Mouse (Mus musculus) forebrain, embryonic 14.5 days (tissue): ENCODE measurements around the gene Dpysl5. TPM values are rescaled to one million over a fixed set of nuclear protein-coding genes. Genes with fewer than 3 reads are reported as not detected.

Experiments
- ATAC-seq: fragments of 200-750 bp; cut with Nextera tagmentation; 2 replicates; pipeline ENCODE4 v1.8.0; 2017; ENCODE audit warnings: mild to moderate bottlenecking, moderate library complexity
- DNase-seq: peaks from one replicate; pipeline ENCODE4 v3.0.0-alpha.2; 2015; ENCODE audit warnings: low spot score
- H3K27ac ChIP-seq: fragments of 300-500 bp; sonication (generic); 2 replicates; pipeline ENCODE4 v1.5.1; 2014; ENCODE audit warnings: low read depth, mild to moderate bottlenecking, control low read depth, low read length, moderate library complexity
- H3K27me3 ChIP-seq: fragments of 300-500 bp; sonication (generic); replicated peaks from 2 replicates; pipeline ENCODE4 v1.6.1; 2014; ENCODE audit warnings: low read length, control low read depth, mixed read lengths; ENCODE audit not compliant: control insufficient read depth, insufficient read depth
- H3K36me3 ChIP-seq: fragments of 300-500 bp; sonication (generic); 2 replicates; pipeline ENCODE4 v1.6.1; 2014; ENCODE audit warnings: low read length, control low read depth; ENCODE audit not compliant: control insufficient read depth, insufficient read depth
- H3K4me1 ChIP-seq: fragments of 300-500 bp; sonication (generic); 2 replicates; pipeline ENCODE4 v1.6.1; 2014; ENCODE audit warnings: antibody characterized with exemption, low read length, control low read depth; ENCODE audit not compliant: control insufficient read depth, insufficient read depth
- H3K4me2 ChIP-seq: fragments of 300-500 bp; sonication (generic); 2 replicates; pipeline ENCODE4 v1.6.1; 2014; ENCODE audit warnings: mild to moderate bottlenecking, control low read depth, low read length
- H3K4me3 ChIP-seq: fragments of 300-500 bp; sonication (generic); 2 replicates; pipeline ENCODE4 v1.5.1; 2014; ENCODE audit warnings: low read depth, low read length, control low read depth
- H3K9ac ChIP-seq: fragments of 300-500 bp; sonication (generic); 2 replicates; pipeline ENCODE4 v1.6.1; 2014; ENCODE audit warnings: mild to moderate bottlenecking, low read length, control low read depth, moderate library complexity
- H3K9me3 ChIP-seq: fragments of 300-500 bp; sonication (generic); replicated peaks from 2 replicates; pipeline ENCODE4 v1.6.1; 2016; ENCODE audit warnings: low read length, control low read depth, mixed read lengths; ENCODE audit not compliant: control insufficient read depth
- WGBS: fragments of 180-500 bp; shearing (Covaris S2); extraction: QIAGEN DNeasy Blood & Tissue Kit; methylation state at CpG from one replicate; pipeline ENCODE4 v1.1.7; 2014; 5-methylcytosine and 5-hydroxymethylcytosine counted together
- polyA plus RNA-seq: library from polyadenylated mRNA; unstranded; fragments of >200 nt; fragmentation: Nextera tagmentation; extraction: Ambion mirVana; gene quantifications from 2 replicates; pipeline ENCODE4 v1.2.1, GENCODE M21; 2014

The Dpysl5 gene
- polyA plus RNA-seq, 1 experiment from 2014 or later, result 152 TPM

DNA sequence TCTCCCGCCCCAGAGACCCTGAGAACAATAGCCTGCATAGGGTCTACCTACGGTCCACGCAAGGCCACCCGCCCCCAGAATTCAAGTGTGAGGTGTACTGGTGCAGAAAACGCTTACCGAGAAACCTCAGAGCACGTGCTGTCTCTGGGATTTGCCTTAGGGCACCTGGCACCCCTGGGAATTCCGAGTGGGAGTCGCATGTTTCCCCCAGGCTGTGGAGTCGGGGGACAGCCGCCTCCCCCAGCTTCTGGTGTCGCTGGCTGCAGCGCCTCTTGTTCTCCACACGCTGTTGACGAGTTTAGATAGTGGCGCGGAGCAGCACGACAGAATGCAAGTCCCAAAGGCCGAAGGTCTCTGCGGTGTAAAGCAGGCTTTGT, 1.9 kb downstream of the Dpysl5 start:
- Histone ChIP-seq H3K4me1 (peaks cover 21% of the 10 kb centered on the region), H3K4me3 (peak overlapping the region; percentile 84), H3K9ac (peak overlapping the region; percentile 96), H3K27ac (peak overlapping the region; percentile 92), H3K27me3 (no peaks in the 10 kb centered on the region), H3K4me2 (peak overlapping the region; percentile 89), H3K9me3 (no peaks in the 10 kb centered on the region), H3K36me3 (0 out of 2 replicates have a peak, but pooled peaks cover 2% of the 10 kb centered on the region)
- WGBS, result under 1% methylated on average over 20 of the region's 20 CpGs
- ATAC-seq (peak; percentile 5; the same call in 1 of the 2 replicates), DNase-seq (peak; percentile 71)

DNA sequence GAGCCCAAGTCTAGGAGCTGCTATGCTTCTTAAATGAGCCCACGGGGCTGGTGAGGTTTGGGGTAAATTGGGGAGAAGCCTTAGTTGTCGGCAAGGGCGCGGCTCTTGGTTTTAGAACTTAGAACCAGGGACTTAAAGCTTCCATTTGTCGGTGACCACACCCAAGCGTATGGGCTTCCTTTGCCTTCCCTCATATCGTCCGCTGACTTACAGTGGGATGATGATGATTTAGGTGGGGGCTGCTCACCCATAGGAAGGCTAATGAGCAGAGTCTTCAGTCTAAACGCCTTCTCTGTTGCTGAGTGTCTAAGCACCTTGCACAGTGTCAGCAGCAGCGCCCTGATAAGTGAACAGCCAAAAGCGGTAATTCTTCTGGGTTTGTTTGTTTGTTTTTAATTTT, 2.3 kb downstream of the Dpysl5 start:
- DNase-seq (peak; percentile 32), ATAC-seq (no peak)
- peak overlapping the region; percentile 84 for H3K4me3 ChIP-seq
- 15% methylated on average over 11 of the region's 11 CpGs for WGBS
- peak overlapping the region; percentile 96 for H3K9ac ChIP-seq
- peak overlapping the region; percentile 89 for H3K4me2 ChIP-seq
- H3K9me3 ChIP-seq, result no peaks in the 10 kb centered on the region
- H3K4me1 ChIP-seq, result peaks cover 25% of the 10 kb centered on the region
- no peaks in the 10 kb centered on the region for H3K27me3 ChIP-seq
- 0 out of 2 replicates have a peak, but pooled peaks cover 2% of the 10 kb centered on the region for H3K36me3 ChIP-seq
- H3K27ac ChIP-seq, result peak overlapping the region; percentile 92

DNA sequence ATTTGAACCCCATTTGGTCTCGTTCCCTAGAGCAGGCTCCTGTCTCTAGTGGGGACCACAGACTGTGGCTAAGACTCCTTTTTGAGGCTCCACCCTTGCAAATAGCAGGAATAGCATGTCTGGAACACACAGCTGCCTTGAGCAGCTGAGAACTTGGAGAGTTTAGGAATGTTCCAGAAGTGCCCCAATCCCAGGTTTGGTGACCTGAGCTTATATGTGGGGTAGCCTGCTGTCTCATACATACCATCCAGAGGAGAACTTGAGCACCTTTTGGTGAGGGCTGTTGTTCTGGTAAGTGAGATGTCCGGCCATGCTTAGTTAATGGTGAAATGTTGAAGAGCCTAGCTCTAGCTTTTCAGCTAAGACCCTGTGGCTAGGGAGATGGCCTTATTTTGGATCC, 4.9 kb downstream of the Dpysl5 start:
- Histone ChIP-seq H3K4me2 (no peak overlapping the region), H3K4me3 (no peak overlapping the region), H3K4me1 (peaks cover 30% of the 10 kb centered on the region), H3K27ac (no peak overlapping the region), H3K27me3 (no peaks in the 10 kb centered on the region), H3K9me3 (no peaks in the 10 kb centered on the region), H3K36me3 (peaks cover 11% of the 10 kb centered on the region), H3K9ac (no peak overlapping the region)
- WGBS, result 97% methylated on average over 2 of the region's 2 CpGs
- ATAC-seq (no peak), DNase-seq (no peak)

DNA sequence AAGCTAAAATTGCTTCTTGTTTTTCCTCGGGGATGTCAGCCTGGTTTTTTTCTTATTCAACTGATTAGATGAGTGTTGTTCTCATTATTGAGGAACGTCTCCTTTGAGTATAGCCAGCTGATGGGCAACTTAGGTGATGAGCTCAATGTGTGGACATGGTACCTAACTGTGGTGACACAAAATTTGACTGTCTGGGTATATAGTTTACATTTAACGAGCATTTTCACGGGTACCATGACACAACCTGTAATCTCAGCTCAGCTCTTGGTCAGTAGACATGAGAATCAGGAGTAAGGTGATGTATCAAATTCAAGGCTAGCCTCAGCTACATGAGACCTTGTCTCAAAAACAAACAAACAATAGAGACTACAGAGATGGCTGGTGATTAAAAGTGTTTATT, 6.1 kb downstream of the Dpysl5 start:
- DNase-seq, result no peak
- Histone ChIP-seq H3K27me3 (no peaks in the 10 kb centered on the region), H3K27ac (peak overlapping the region; percentile 79; the same call in 1 of the 2 replicates), H3K4me3 (no peak overlapping the region), H3K4me1 (peaks cover 30% of the 10 kb centered on the region), H3K9me3 (no peaks in the 10 kb centered on the region), H3K9ac (no peak overlapping the region), H3K4me2 (no peak overlapping the region), H3K36me3 (peaks cover 20% of the 10 kb centered on the region)
- ATAC-seq, result no peak
- WGBS, result 80% methylated on average over 4 of the region's 4 CpGs

DNA sequence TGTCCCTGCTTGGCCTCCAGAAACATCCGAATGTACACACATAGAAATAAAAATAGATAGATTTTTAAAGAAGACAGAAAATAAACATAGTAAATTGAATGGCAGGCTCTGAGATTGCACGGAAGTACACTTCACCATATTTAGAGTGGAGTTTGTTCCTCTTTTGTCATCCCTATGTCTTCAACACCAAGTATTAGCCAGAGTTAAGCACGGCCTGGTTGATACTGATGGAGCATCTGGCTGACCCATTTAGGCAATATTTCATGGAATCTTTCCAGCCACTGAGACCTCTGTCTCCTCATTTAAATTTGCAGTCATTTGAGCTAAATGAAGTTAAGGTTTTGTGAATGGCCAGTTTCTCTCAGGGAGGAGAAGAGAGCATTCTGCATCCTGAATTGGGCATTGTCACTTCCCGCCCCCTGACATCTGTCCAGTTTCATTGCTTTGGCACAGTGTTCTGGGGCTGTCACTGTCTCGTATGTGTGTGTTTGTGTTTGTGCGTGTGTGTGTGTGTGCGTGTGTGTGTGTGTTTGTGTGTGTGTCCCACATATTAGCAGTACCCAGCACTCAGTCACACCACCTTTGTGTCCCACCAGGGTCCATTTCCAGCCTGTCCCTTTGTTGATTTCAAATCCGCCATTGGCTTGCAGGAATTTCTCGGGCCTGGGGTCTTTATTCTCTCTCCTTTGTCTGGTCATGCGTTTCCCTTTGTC, 6.8 kb downstream of the Dpysl5 start:
- Histone ChIP-seq H3K36me3 (peaks cover 26% of the 10 kb centered on the region), H3K27ac (peak overlapping the region; percentile 79), H3K4me2 (peak overlapping the region; percentile 33), H3K4me1 (peaks cover 30% of the 10 kb centered on the region), H3K27me3 (no peaks in the 10 kb centered on the region), H3K9ac (peak overlapping the region; percentile 49), H3K9me3 (no peaks in the 10 kb centered on the region), H3K4me3 (no peak overlapping the region)
- ATAC-seq (peak; percentile 38; the same call in 1 of the 2 replicates), DNase-seq (peak; percentile 62)
- WGBS, result 28% methylated on average over 10 of the region's 10 CpGs

DNA sequence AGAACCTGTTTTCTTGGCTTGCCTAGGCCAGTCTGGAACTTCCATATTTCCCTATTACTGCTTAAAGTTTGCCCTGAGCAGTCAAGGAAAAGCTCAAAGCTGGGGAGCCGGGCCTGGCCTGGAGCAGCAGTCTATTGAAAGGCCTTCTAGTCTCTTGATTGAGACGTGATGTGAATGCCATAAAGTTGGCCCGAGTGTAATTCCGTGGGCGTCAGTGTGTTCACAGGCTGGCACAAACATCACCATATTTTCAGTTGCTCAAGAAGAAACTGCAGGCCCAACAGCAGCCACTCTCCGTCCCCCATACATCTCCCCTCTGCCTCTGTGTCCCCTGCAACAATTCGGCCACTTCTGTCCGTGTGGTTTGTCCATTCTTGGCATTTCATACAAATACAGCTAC, 10.6 kb downstream of the Dpysl5 start:
- peaks cover 20% of the 10 kb centered on the region for H3K4me1 ChIP-seq
- DNase-seq (no peak), ATAC-seq (no peak)
- no peak overlapping the region for H3K27ac ChIP-seq
- no peaks in the 10 kb centered on the region for H3K9me3 ChIP-seq
- peaks cover 46% of the 10 kb centered on the region for H3K36me3 ChIP-seq
- WGBS, result 91% methylated on average over 8 of the region's 8 CpGs
- H3K27me3 ChIP-seq, result no peaks in the 10 kb centered on the region
- H3K4me2 ChIP-seq, result no peak overlapping the region
- H3K9ac ChIP-seq, result no peak overlapping the region
- no peak overlapping the region for H3K4me3 ChIP-seq

DNA sequence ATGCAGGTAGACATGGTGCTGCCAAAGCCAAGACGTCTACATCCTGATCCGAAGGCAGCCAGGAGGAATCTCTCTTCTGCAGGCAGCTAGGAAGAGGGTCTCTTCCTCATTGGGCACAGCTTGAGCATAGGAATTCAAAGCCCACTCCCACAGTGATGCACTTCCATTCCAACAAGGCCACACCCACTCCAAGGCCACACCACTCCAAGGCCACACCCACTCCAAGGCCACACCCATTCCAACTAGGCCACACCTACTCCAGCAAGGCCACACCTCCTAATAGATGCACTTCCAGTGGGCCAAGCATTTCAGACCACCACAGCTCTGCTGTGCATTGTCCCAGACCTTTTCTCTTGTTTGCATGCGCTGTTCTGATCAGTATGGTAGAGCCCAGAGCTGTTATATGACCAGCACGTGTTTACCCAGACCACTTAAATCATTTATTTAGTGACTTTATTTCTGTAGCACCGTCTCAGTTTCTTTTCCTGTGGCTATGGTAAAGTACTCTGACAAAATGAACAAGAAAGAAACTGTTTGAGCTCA, 14.9 kb downstream of the Dpysl5 start:
- no peak overlapping the region for H3K27ac ChIP-seq
- no peak overlapping the region for H3K4me2 ChIP-seq
- peaks cover 2% of the 10 kb centered on the region for H3K4me1 ChIP-seq
- WGBS, result 93% methylated on average over 5 of the region's 5 CpGs
- no peak overlapping the region for H3K4me3 ChIP-seq
- H3K36me3 ChIP-seq, result peaks cover 46% of the 10 kb centered on the region
- ATAC-seq, result peak; percentile 48; the same call in 1 of the 2 replicates
- H3K9me3 ChIP-seq, result no peaks in the 10 kb centered on the region
- no peak for DNase-seq
- H3K9ac ChIP-seq, result no peak overlapping the region
- H3K27me3 ChIP-seq, result no peaks in the 10 kb centered on the region

DNA sequence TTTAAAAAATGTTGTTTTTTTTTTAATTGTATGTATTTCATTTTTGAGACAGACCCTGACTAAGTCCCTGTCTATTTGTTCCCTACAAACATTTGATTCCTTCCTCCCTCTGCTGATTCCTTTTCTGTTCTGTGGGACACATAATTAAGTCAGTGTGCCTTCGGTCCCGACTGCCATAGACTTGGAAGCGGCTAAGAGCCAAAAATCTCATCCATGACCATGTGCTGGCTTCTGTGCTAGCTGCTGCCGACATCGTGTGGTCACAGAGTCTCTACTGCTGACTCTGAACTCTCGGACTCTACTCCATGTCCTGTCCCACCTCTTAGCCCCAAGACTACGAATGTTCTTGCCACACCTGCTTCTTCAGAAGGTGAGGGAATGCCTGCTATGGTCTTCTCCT, 21.1 kb downstream of the Dpysl5 start:
- DNase-seq, result no peak
- Histone ChIP-seq H3K4me3 (no peak overlapping the region), H3K27ac (0 out of 2 replicates have a peak overlapping the region, but pooled peaks have one; percentile 1), H3K36me3 (peaks cover 25% of the 10 kb centered on the region), H3K9ac (no peak overlapping the region), H3K9me3 (no peaks in the 10 kb centered on the region), H3K4me2 (no peak overlapping the region), H3K4me1 (peaks cover 18% of the 10 kb centered on the region), H3K27me3 (no peaks in the 10 kb centered on the region)
- no peak for ATAC-seq
- WGBS, result 81% methylated on average over 7 of the region's 7 CpGs

DNA sequence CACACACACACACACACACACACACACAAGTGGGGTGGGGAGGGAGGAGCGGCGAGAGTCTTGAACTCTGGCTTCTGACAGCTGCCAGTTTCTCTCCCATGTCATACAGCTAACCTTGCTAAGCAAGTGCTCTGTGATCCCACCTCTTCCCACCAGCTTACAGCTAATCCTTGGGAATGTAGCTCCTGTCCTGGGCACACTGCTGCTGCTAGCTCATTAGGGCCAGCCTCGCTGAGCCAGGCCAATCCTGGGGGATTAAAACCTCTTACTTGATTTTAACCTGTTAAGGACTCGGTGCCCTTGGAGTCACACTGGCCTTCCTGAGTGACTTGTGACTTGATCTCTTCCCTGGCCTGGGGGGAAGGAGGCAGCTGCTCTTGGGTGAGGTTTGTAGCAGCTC, 23.3 kb downstream of the Dpysl5 start:
- no peak for ATAC-seq
- Histone ChIP-seq H3K4me2 (no peak overlapping the region), H3K36me3 (peaks cover 21% of the 10 kb centered on the region), H3K4me3 (no peak overlapping the region), H3K9me3 (no peaks in the 10 kb centered on the region), H3K27me3 (no peaks in the 10 kb centered on the region), H3K4me1 (peaks cover 39% of the 10 kb centered on the region), H3K9ac (no peak overlapping the region), H3K27ac (no peak overlapping the region)
- no peak for DNase-seq
- WGBS, result 41% methylated on average over 4 of the region's 4 CpGs
